Mouse (Mus musculus) CD8-positive naive resting alpha-beta T cell, adult 2 months (primary cell): ENCODE measurements around the gene Ncoa7.

Experiments used
- DNase-seq, 2 experiments: peaks; one replicate each; pipeline ENCODE4 v3.0.0; 2022; ENCODE audit warnings: low read depth in 2 of 2, low spot score in 2 of 2

The Ncoa7 gene

GRCm38 (mm10) chr10:30749807-30750206 lies 53.3 kb downstream of the Ncoa7 start:
- no peak for DNase-seq

- no peak for DNase-seq
Observed at GRCm38 (mm10) chr10:30745238-30745974, 57.7 kb downstream of the Ncoa7 start.

- no peak for DNase-seq
Observed at GRCm38 (mm10) chr10:30743275-30743674, 59.9 kb downstream of the Ncoa7 start.

GRCm38 (mm10) chr10:30738403-30738802 lies 64.7 kb downstream of the Ncoa7 start:
- no peak for DNase-seq

GRCm38 (mm10) chr10:30737323-30737722 lies 65.8 kb downstream of the Ncoa7 start:
- no peak for DNase-seq

GRCm38 (mm10) chr10:30733148-30733785 lies 69.9 kb downstream of the Ncoa7 start:
- no peak for DNase-seq

GRCm38 (mm10) chr10:30731321-30731914 lies 71.7 kb downstream of the Ncoa7 start:
- no peak for DNase-seq

GRCm38 (mm10) chr10:30730791-30731190 lies 72.3 kb downstream of the Ncoa7 start:
- no peak for DNase-seq

GRCm38 (mm10) chr10:30729157-30730096 lies 73.7 kb downstream of the Ncoa7 start:
- DNase-seq, result no peak

- no peak for DNase-seq
Observed at GRCm38 (mm10) chr10:30723014-30723413, 80.1 kb downstream of the Ncoa7 start.

GRCm38 (mm10) chr10:30720556-30720955 lies 82.6 kb downstream of the Ncoa7 start:
- no peak for DNase-seq

GRCm38 (mm10) chr10:30719947-30720346 lies 83.2 kb downstream of the Ncoa7 start:
- DNase-seq, result no peak

GRCm38 (mm10) chr10:30718703-30719340 lies 84.3 kb downstream of the Ncoa7 start:
- peak; percentile 39 to 55 for DNase-seq

- DNase-seq, result no peak
Observed at GRCm38 (mm10) chr10:30716171-30716570, 87.0 kb downstream of the Ncoa7 start.

GRCm38 (mm10) chr10:30712540-30712939 lies 90.6 kb downstream of the Ncoa7 start:
- DNase-seq, result no peak

- DNase-seq, result no peak
Observed at GRCm38 (mm10) chr10:30709846-30710403, 93.2 kb downstream of the Ncoa7 start.

- DNase-seq, result no peak
Observed at GRCm38 (mm10) chr10:30708039-30708438, 95.1 kb downstream of the Ncoa7 start.

- no peak for DNase-seq
Observed at GRCm38 (mm10) chr10:30702663-30703062, 100.5 kb downstream of the Ncoa7 start.

- no peak for DNase-seq
Observed at GRCm38 (mm10) chr10:30686862-30687261, 116.3 kb downstream of the Ncoa7 start.

- DNase-seq, result no peak
Observed at GRCm38 (mm10) chr10:30683449-30683848, 119.7 kb downstream of the Ncoa7 start.
